Mouse (Mus musculus): ENCODE measurements around the gene Hace1. TPM values are rescaled to one million over a fixed set of nuclear protein-coding genes. Genes with fewer than 3 reads are reported as not detected.

The Hace1 gene
- polyA plus RNA-seq, 1 experiment from 2014 or later = 17.8 TPM

DNA sequence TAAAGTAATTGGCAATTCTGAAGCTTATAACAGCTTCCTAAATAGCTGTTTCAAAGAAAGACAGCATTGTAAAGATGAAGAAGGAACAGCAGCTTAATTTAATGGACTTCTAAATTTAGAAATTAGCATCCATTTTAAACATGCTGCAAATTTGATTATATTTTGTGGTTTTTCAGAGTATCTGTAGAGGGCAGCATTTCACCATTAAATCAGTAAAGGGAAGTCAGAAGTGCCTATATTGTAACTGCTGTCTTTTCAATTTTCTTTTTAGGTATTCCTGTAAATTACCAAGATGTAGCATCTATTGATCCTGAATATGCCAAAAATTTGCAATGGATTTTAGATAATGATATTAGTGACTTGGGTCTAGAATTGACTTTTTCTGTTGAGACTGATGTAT lies 99.2 kb downstream of the Hace1 start:
- no peak overlapping the region for H3K27ac ChIP-seq (ENCODE audit: low read length)
- H3K9ac ChIP-seq (ENCODE audit: low read length) = no peak overlapping the region
- H3K4me3 ChIP-seq (ENCODE audit: low read length) = no peak overlapping the region
- no peak overlapping the region for H3K4me2 ChIP-seq (ENCODE audit: low read depth, low read length)
- no peak for ATAC-seq (ENCODE audit: low read depth)
- H3K27me3 ChIP-seq (ENCODE audit: control insufficient read depth, insufficient read depth, low read depth, low read length) = no peaks in the 10 kb centered on the region
- no peaks in the 10 kb centered on the region for H3K36me3 ChIP-seq (ENCODE audit: control insufficient read depth, insufficient read depth, low read length)
- H3K4me1 ChIP-seq (replicated peaks; ENCODE audit: control insufficient read depth, insufficient read depth, low read length) = no peaks in the 10 kb centered on the region
- no peaks in the 10 kb centered on the region for H3K9me3 ChIP-seq (ENCODE audit: control insufficient read depth, low read length)

- WGBS = 72% methylated on average over 1 of the region's 1 CpGs
- ATAC-seq (ENCODE audit: low read depth) = no peak
- Histone ChIP-seq H3K4me1 (replicated peaks; ENCODE audit: control insufficient read depth, insufficient read depth, low read length) (no peaks in the 10 kb centered on the region), H3K4me2 (ENCODE audit: low read depth, low read length) (no peak overlapping the region), H3K9ac (ENCODE audit: low read length) (no peak overlapping the region), H3K27ac (ENCODE audit: low read length) (no peak overlapping the region), H3K36me3 (ENCODE audit: control insufficient read depth, insufficient read depth, low read length) (no peaks in the 10 kb centered on the region), H3K9me3 (ENCODE audit: control insufficient read depth, low read length) (no peaks in the 10 kb centered on the region), H3K27me3 (ENCODE audit: control insufficient read depth, insufficient read depth, low read depth, low read length) (no peaks in the 10 kb centered on the region), H3K4me3 (ENCODE audit: low read length) (no peak overlapping the region)
Observed at GRCm38 (mm10) chr10:45686191-45686590, 108.6 kb downstream of the Hace1 start.

DNA sequence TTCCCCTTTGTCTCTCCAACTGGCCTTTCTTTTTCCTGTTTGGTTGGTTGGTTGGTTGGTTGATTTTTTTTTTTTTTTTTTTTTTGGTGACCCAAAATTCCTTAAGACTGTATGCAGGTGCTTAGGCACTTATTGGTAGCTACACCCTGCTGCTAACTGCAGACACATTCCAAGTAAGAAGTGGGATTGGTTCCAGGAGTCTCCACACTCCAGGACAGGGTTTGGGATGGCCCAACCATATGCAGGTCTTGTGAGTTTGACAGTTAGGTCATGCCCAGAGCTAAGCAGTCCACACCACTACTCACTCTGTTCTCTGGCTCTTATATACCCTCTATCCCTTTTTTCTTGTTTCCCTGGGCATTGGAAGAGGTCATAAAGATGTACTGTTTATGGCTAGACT lies 117.3 kb downstream of the Hace1 start:
- Histone ChIP-seq H3K4me2 (ENCODE audit: low read depth, low read length) (no peak overlapping the region), H3K36me3 (ENCODE audit: control insufficient read depth, insufficient read depth, low read length) (no peaks in the 10 kb centered on the region), H3K4me3 (ENCODE audit: low read length) (no peak overlapping the region), H3K27me3 (ENCODE audit: control insufficient read depth, insufficient read depth, low read depth, low read length) (no peaks in the 10 kb centered on the region), H3K9ac (ENCODE audit: low read length) (no peak overlapping the region), H3K9me3 (ENCODE audit: control insufficient read depth, low read length) (no peaks in the 10 kb centered on the region), H3K4me1 (replicated peaks; ENCODE audit: control insufficient read depth, insufficient read depth, low read length) (no peaks in the 10 kb centered on the region), H3K27ac (ENCODE audit: low read length) (no peak overlapping the region)
- no peak for ATAC-seq (ENCODE audit: low read depth)

DNA sequence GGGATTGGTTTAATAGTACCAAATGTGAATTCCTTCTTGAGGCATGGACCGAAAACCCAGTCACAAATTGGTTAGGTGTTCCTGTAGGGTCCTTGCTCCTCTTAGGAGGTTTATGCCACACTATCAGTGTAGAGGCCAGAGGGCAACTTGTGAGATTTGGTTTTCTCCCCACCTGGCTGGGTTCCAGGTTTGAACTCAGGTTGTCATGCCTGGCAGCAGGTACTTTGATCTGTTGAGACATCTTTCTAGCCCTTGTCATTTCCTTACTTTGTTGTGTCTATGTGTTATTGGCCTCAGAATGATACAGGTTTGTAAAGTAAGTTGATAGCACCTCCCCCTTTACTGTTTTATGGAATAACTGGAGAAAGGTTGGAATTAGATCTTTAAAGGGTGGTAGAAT lies 117.9 kb downstream of the Hace1 start:
- WGBS = 97% methylated on average over 1 of the region's 1 CpGs

GRCm38 (mm10) chr10:45698930-45699329 lies 121.3 kb downstream of the Hace1 start:
- H3K9ac ChIP-seq (ENCODE audit: low read length) = no peak overlapping the region
- no peaks in the 10 kb centered on the region for H3K9me3 ChIP-seq (ENCODE audit: control insufficient read depth, low read length)
- H3K27ac ChIP-seq (ENCODE audit: low read length) = no peak overlapping the region
- no peak overlapping the region for H3K4me3 ChIP-seq (ENCODE audit: low read length)
- H3K4me2 ChIP-seq (ENCODE audit: low read depth, low read length) = no peak overlapping the region
- H3K36me3 ChIP-seq (ENCODE audit: control insufficient read depth, insufficient read depth, low read length) = no peaks in the 10 kb centered on the region
- no peak for ATAC-seq (ENCODE audit: low read depth)
- H3K27me3 ChIP-seq (ENCODE audit: control insufficient read depth, insufficient read depth, low read depth, low read length) = no peaks in the 10 kb centered on the region
- WGBS = 94% methylated on average over 3 of the region's 3 CpGs
- H3K4me1 ChIP-seq (replicated peaks; ENCODE audit: control insufficient read depth, insufficient read depth, low read length) = no peaks in the 10 kb centered on the region

More for the DNA sequence above, 117.9 kb downstream of the Hace1 start:
- Histone ChIP-seq H3K27me3 (ENCODE audit: control insufficient read depth, insufficient read depth, low read depth, low read length) (no peaks in the 10 kb centered on the region), H3K4me3 (ENCODE audit: low read length) (no peak overlapping the region), H3K9ac (ENCODE audit: low read length) (no peak overlapping the region), H3K9me3 (ENCODE audit: control insufficient read depth, low read length) (no peaks in the 10 kb centered on the region), H3K36me3 (ENCODE audit: control insufficient read depth, insufficient read depth, low read length) (no peaks in the 10 kb centered on the region), H3K27ac (ENCODE audit: low read length) (no peak overlapping the region), H3K4me2 (ENCODE audit: low read depth, low read length) (no peak overlapping the region), H3K4me1 (replicated peaks; ENCODE audit: control insufficient read depth, insufficient read depth, low read length) (no peaks in the 10 kb centered on the region)
- ATAC-seq (ENCODE audit: low read depth) = no peak

DNA sequence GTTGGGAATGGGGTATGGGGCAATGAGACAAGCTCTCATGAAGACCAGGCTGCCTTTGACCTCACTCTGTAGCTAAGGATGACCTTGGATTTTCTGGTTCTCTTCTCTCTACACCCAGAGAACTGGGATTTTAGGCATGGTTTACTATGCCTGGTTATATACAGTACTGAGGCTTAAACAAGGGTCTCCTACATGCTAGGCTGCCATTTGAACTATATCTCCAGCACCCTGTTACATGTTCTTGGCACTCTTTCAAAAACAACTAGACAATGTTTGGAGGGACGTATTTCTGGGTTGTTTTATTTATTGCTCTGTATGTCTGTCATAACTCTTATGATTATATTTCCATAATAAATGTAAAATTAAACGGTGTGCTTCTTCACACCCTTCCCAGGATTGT lies 129.2 kb downstream of the Hace1 start:
- Histone ChIP-seq H3K4me2 (ENCODE audit: low read depth, low read length) (no peak overlapping the region), H3K9me3 (ENCODE audit: control insufficient read depth, low read length) (no peaks in the 10 kb centered on the region), H3K27me3 (ENCODE audit: control insufficient read depth, insufficient read depth, low read depth, low read length) (no peaks in the 10 kb centered on the region), H3K4me3 (ENCODE audit: low read length) (no peak overlapping the region), H3K9ac (ENCODE audit: low read length) (no peak overlapping the region), H3K27ac (ENCODE audit: low read length) (no peak overlapping the region), H3K36me3 (ENCODE audit: control insufficient read depth, insufficient read depth, low read length) (no peaks in the 10 kb centered on the region), H3K4me1 (replicated peaks; ENCODE audit: control insufficient read depth, insufficient read depth, low read length) (no peaks in the 10 kb centered on the region)
- WGBS = 53% methylated on average over 2 of the region's 2 CpGs
- peak; percentile 93 for ATAC-seq (ENCODE audit: low read depth)

DNA sequence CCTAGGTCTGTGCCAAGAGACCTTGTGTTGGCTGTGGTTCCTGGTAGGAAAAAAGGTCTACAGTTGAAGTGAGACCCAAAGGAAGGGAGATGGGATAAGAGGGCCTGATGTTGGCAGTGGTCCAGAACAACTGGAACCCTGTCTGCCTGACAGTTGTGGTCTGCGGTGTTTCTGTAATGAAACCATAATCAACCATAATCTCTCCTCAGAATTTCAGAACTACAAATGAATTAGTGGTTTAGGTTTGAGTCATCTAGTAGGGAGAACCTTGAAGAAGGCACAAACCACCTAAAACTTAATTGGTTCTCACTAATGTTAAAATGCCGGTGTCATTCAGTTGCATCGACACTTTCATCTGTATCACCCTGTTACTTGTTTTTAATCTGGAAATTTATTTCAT lies 133.2 kb downstream of the Hace1 start:
- Histone ChIP-seq H3K4me1 (replicated peaks; ENCODE audit: control insufficient read depth, insufficient read depth, low read length) (no peaks in the 10 kb centered on the region), H3K4me3 (ENCODE audit: low read length) (no peak overlapping the region), H3K36me3 (ENCODE audit: control insufficient read depth, insufficient read depth, low read length) (peaks cover 5% of the 10 kb centered on the region; the same call in 1 of the 2 replicates), H3K9me3 (ENCODE audit: control insufficient read depth, low read length) (no peaks in the 10 kb centered on the region), H3K27ac (ENCODE audit: low read length) (no peak overlapping the region), H3K9ac (ENCODE audit: low read length) (no peak overlapping the region), H3K4me2 (ENCODE audit: low read depth, low read length) (no peak overlapping the region), H3K27me3 (ENCODE audit: control insufficient read depth, insufficient read depth, low read depth, low read length) (no peaks in the 10 kb centered on the region)
- WGBS = 79% methylated on average over 3 of the region's 3 CpGs
- ATAC-seq (ENCODE audit: low read depth) = no peak

GRCm38 (mm10) chr10:45711348-45711747 lies 133.7 kb downstream of the Hace1 start:
- no peaks in the 10 kb centered on the region for H3K9me3 ChIP-seq (ENCODE audit: control insufficient read depth, low read length)
- no peak overlapping the region for H3K4me2 ChIP-seq (ENCODE audit: low read depth, low read length)
- no peaks in the 10 kb centered on the region for H3K4me1 ChIP-seq (replicated peaks; ENCODE audit: control insufficient read depth, insufficient read depth, low read length)
- ATAC-seq (ENCODE audit: low read depth) = no peak
- no peak overlapping the region for H3K9ac ChIP-seq (ENCODE audit: low read length)
- no peak overlapping the region for H3K27ac ChIP-seq (ENCODE audit: low read length)
- no peak overlapping the region for H3K4me3 ChIP-seq (ENCODE audit: low read length)
- H3K27me3 ChIP-seq (ENCODE audit: control insufficient read depth, insufficient read depth, low read depth, low read length) = no peaks in the 10 kb centered on the region
- WGBS = 54% methylated on average over 4 of the region's 4 CpGs
- H3K36me3 ChIP-seq (ENCODE audit: control insufficient read depth, insufficient read depth, low read length) = peaks cover 5% of the 10 kb centered on the region; the same call in 1 of the 2 replicates

Measured in lung, embryonic 16.5 days (tissue).